Mouse (Mus musculus): ENCODE data around the gene Tdpoz1. TPM values are rescaled to one million over a fixed set of nuclear protein-coding genes. Genes with fewer than 3 reads are reported as not detected.
"Not testable (repeated sequence)": the region's sequence is repeated elsewhere in the genome, so short reads cannot be mapped to it uniquely, and the experiment has no call there.

The Tdpoz1 gene
- total RNA-seq, 1 experiment = not detected

DNA sequence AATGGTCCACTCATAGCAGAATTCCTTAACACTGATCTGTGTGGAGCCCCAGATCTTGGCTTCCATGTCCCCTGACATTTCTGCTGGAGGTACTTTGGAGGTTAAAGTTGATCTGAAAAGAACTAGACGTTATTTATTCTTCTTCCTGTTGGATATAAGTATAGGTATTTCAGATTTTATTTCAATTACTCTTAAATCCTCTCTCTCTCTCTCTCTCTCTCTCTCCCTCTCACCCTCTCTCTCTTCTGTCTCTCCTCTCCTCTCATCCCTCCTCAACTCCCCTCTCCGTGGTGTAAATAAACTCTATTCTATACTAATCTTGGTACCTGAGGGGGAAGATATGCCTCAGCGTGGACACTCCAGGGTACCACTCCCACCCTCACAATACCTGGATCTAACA lies 23.5 kb downstream of the Tdpoz1 start, which contains the start of gene Tdpoz2:
TSS of gene Tdpoz2 (minus strand) at position 101 of the 400 bp plus-strand sequence.
- Histone ChIP-seq H3K4me1 (ENCODE audit: control insufficient read depth in 2 of 2, insufficient read depth in 2 of 2, low read length in 2 of 2, poor library complexity in 1 of 2) (no peaks in the 10 kb centered on the region), H3K9ac (ENCODE audit: insufficient read depth, low read depth, low read length, poor library complexity, severe bottlenecking) (no peak within 1 kb of the TSS), H3K4me3 (ENCODE audit: insufficient read depth in 1 of 2, low read depth in 1 of 2, low read length in 2 of 2, poor library complexity in 1 of 2, severe bottlenecking in 1 of 2) (no peak within 1 kb of the TSS), H3K9me3 (ENCODE audit: control insufficient read depth, insufficient read depth, low read depth, low read length) (no peaks in the 10 kb centered on the region), H3K36me3 (ENCODE audit: control insufficient read depth, insufficient read depth, low read length, poor library complexity, severe bottlenecking) (no peaks in the 10 kb centered on the region), H3K27ac (ENCODE audit: insufficient read depth, low read depth, low read length, poor library complexity, severe bottlenecking) (no peak within 1 kb of the TSS)
- in situ Hi-C loops (cut with MboI; ENCODE audit: low sequenced_read_pairs in 2 of 2, unreplicated experiment in 2 of 2) = loop anchor here (5.0 to 25.0 kb wide), 2 partner anchors 125 to 135 kb away; partner anchors contain the start of gene Tdpoz4 (in 1 of the 2)
- no peak for DNase-seq (ENCODE audit: low read depth, low spot score)
- no peak for TF ChIP-seq HCFC1 (IDR thresholded peaks at IDR 0.05; ENCODE audit: borderline replicate concordance, insufficient read depth, low read length)
- no peak for TF ChIP-seq ZNF384 (IDR thresholded peaks at IDR 0.05; ENCODE audit: low read depth, low read length)

DNA sequence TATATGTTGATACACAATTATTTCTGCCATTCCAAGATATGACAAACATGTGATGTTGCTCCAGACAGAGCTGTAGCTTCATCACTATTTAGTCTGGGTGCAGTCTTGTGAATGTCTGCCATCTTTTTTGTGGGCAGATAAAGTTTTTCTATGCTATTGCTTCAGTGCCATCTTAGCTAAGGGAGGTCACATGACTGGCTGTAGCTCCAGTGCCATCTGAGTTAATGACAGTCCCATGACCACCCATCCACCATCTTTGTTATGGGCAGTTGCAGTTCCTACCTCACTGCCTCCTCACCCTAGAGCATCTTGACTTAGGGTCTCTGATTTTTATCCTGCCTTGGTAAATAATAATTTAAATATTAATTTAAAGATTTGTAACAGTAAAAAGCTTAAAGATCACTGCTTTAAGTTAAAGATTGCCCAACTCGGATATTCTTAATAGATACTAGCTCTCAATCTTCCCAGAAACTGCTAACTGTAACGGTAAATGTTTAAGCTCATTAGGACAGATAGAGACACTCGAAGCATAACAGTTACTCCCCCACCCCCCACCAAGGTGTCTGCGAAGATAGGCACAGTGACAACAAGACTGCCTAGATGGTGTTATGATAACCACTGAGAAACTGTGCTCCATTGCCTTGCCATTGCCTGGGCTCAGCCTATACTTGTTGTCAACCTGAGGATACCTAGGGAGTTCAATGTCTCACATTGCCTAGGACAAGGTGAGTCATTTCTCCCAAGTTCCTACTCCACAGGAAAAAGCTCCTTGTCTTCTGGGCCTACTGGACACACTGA lies 45.0 kb downstream of the Tdpoz1 start:
- not testable (repeated sequence) for H3K36me3 ChIP-seq (ENCODE audit: control insufficient read depth, insufficient read depth, low read length, poor library complexity, severe bottlenecking); H3K4me3 ChIP-seq (ENCODE audit: insufficient read depth in 1 of 2, low read depth in 1 of 2, low read length in 2 of 2, poor library complexity in 1 of 2, severe bottlenecking in 1 of 2); H3K4me1 ChIP-seq (ENCODE audit: control insufficient read depth in 2 of 2, insufficient read depth in 2 of 2, low read length in 2 of 2, poor library complexity in 1 of 2); H3K9ac ChIP-seq (ENCODE audit: insufficient read depth, low read depth, low read length, poor library complexity, severe bottlenecking); DNase-seq (ENCODE audit: low read depth, low spot score); H3K9me3 ChIP-seq (ENCODE audit: control insufficient read depth, insufficient read depth, low read depth, low read length); H3K27ac ChIP-seq (ENCODE audit: insufficient read depth, low read depth, low read length, poor library complexity, severe bottlenecking)
- in situ Hi-C loops (cut with MboI; ENCODE audit: low sequenced_read_pairs in 2 of 2, unreplicated experiment in 2 of 2) = loop anchor here in 1 of 2 experiments (25.0 kb wide), 1 partner anchor 519 kb away; no protein-coding TSS in a partner anchor

Other genes with a start within 250 kb of the Tdpoz1 start
- gene Tchh, start 234.0 kb downstream of the Tdpoz1 start, total RNA-seq (2012; rRNA removed) = 0.58 and 1.3 TPM in 2 replicates
- gene Tchhl1, start 207.6 kb downstream of the Tdpoz1 start, total RNA-seq (2012; rRNA removed) = not detected in 2 replicates
- gene S100a11, start 155.8 kb downstream of the Tdpoz1 start, total RNA-seq (2012; rRNA removed) = 14.4 and 37.2 TPM in 2 replicates
- gene S100a10, start 121.2 kb downstream of the Tdpoz1 start, total RNA-seq (2012; rRNA removed) = 152 and 388 TPM in 2 replicates
- not detected in 2 replicates for gene Tdpoz2, start 23.6 kb downstream of the Tdpoz1 start, total RNA-seq (2012; rRNA removed)
- gene Gm37596, start 16.8 kb upstream of the Tdpoz1 start, total RNA-seq (2012; rRNA removed) = not detected in 2 replicates
- 0.49 and 0.63 TPM in 2 replicates for gene Gm5773, start 96.7 kb upstream of the Tdpoz1 start, total RNA-seq (2012; rRNA removed)
- 2.0 and 2.7 TPM in 2 replicates for gene Tdpoz4, start 120.1 kb upstream of the Tdpoz1 start, total RNA-seq (2012; rRNA removed)
- gene Tdpoz3, start 149.7 kb upstream of the Tdpoz1 start, total RNA-seq (2012; rRNA removed) = 3.2 and 4.2 TPM in 2 replicates